Mouse (Mus musculus) MEL (cell line): ENCODE measurements around the gene Rfk. TPM values are rescaled to one million over a fixed set of nuclear protein-coding genes. Genes with fewer than 3 reads are reported as not detected.

Experiments
- DNase-seq: peaks from one replicate; pipeline ENCODE4 v3.0.0; 2011; ENCODE audit warnings: low read depth, low spot score
- H3K27ac ChIP-seq: 2 replicates; pipeline ENCODE4 v1.5.1; 2012; ENCODE audit warnings: low read depth, mild to moderate bottlenecking, control low read depth, low read length, moderate library complexity; ENCODE audit not compliant: control insufficient read depth
- H3K27me3 ChIP-seq, 2 experiments: fragments of 150-350 bp in 1 of 2; sonication (generic) in 1 of 2; 2 replicates each; pipeline ENCODE4 v1.6.1; 2012; ENCODE audit warnings: low read length in 2 of 2, mild to moderate bottlenecking in 2 of 2, improper control_type of control experiment in 1 of 2, moderate library complexity in 1 of 2; ENCODE audit not compliant: insufficient read depth in 2 of 2, control insufficient read depth in 1 of 2
- H3K36me3 ChIP-seq, 2 experiments: 2 replicates each; pipeline ENCODE4 v1.6.1; 2012 to 2014; ENCODE audit warnings: low read length in 2 of 2, improper control_type of control experiment in 1 of 2, inconsistent platforms in 1 of 2, mild to moderate bottlenecking in 1 of 2; ENCODE audit not compliant: insufficient read depth in 2 of 2, control insufficient read depth in 1 of 2
- H3K4me1 ChIP-seq, 2 experiments: fragments of 150-350 bp in 1 of 2; sonication (generic) in 1 of 2; 2 replicates each; pipeline ENCODE4 v1.6.1; 2012; ENCODE audit warnings: low read length in 2 of 2, improper control_type of control experiment in 1 of 2, mild to moderate bottlenecking in 1 of 2; ENCODE audit not compliant: insufficient read depth in 2 of 2, control insufficient read depth in 1 of 2
- H3K4me3 ChIP-seq, 2 experiments: fragments of 150-350 bp in 1 of 2; sonication (generic) in 1 of 2; 2 replicates each; pipeline ENCODE4 v1.5.1; 2012; ENCODE audit warnings: low read depth in 2 of 2, low read length in 2 of 2, mild to moderate bottlenecking in 2 of 2, moderate library complexity in 2 of 2, control low read depth in 1 of 2, improper control_type of control experiment in 1 of 2; ENCODE audit not compliant: control insufficient read depth in 1 of 2, insufficient read depth in 1 of 2
- H3K79me2 ChIP-seq: 2 replicates; pipeline ENCODE4 v1.6.1; 2012; ENCODE audit warnings: mild to moderate bottlenecking, low read length, moderate library complexity; ENCODE audit not compliant: control insufficient read depth, poor library complexity, insufficient read depth
- H3K9ac ChIP-seq: 2 replicates; pipeline ENCODE4 v1.6.1; 2012; ENCODE audit warnings: low read depth, mild to moderate bottlenecking, control low read depth, low read length, moderate library complexity; ENCODE audit not compliant: control insufficient read depth, poor library complexity, severe bottlenecking
- H3K9me3 ChIP-seq: fragments of 150-350 bp; sonication (generic); replicated peaks from 2 replicates; pipeline ENCODE4 v1.6.1; 2012; ENCODE audit warnings: mild to moderate bottlenecking, low read length, improper control_type of control experiment, moderate library complexity; ENCODE audit not compliant: insufficient read depth
- CHD2 ChIP-seq: IDR thresholded peaks from 2 replicates; pipeline ENCODE4 v1.6.1; 2011; ENCODE audit warnings: low read length, improper control_type of control experiment
- E2F4 ChIP-seq: IDR thresholded peaks from 2 replicates; pipeline ENCODE4 v1.6.1; 2011; ENCODE audit warnings: low read depth, low read length, improper control_type of control experiment, borderline replicate concordance
- ETS1 ChIP-seq: IDR thresholded peaks from 2 replicates; pipeline ENCODE4 v1.6.1; 2012; ENCODE audit warnings: low read depth, mild to moderate bottlenecking, inconsistent platforms, low read length, improper control_type of control experiment, moderate library complexity
- HCFC1 ChIP-seq: IDR thresholded peaks from 2 replicates; pipeline ENCODE4 v1.6.1; 2012; ENCODE audit warnings: low read depth, mild to moderate bottlenecking, inconsistent platforms, low read length, improper control_type of control experiment, moderate library complexity
- MAX ChIP-seq: IDR thresholded peaks from 2 replicates; pipeline ENCODE4 v1.6.1; 2011; ENCODE audit warnings: low read length, improper control_type of control experiment
- MAZ ChIP-seq: IDR thresholded peaks from 2 replicates; pipeline ENCODE4 v1.6.1; 2012; ENCODE audit warnings: low read depth, mild to moderate bottlenecking, inconsistent platforms, low read length, improper control_type of control experiment
- MEF2A ChIP-seq: IDR thresholded peaks from 2 replicates; pipeline ENCODE4 v1.6.1; 2014; ENCODE audit warnings: low read depth, mild to moderate bottlenecking, inconsistent platforms, low read length, improper control_type of control experiment; ENCODE audit not compliant: poor library complexity, insufficient replicate concordance, severe bottlenecking; ENCODE audit errors: extremely low read depth
- MXI1 ChIP-seq: IDR thresholded peaks from 2 replicates; pipeline ENCODE4 v1.6.1; 2011; ENCODE audit warnings: mild to moderate bottlenecking, low read depth, low read length, improper control_type of control experiment
- MYB ChIP-seq: IDR thresholded peaks from 2 replicates; pipeline ENCODE4 v1.6.1; 2011; ENCODE audit warnings: mild to moderate bottlenecking, low read depth, low read length, improper control_type of control experiment
- MYC ChIP-seq: IDR thresholded peaks from 2 replicates; pipeline ENCODE4 v1.6.1; 2011; ENCODE audit warnings: low read depth, mild to moderate bottlenecking, low read length, improper control_type of control experiment, moderate library complexity
- NELFE ChIP-seq: IDR thresholded peaks from 2 replicates; pipeline ENCODE4 v1.6.1; 2011; ENCODE audit warnings: low read depth, low read length, improper control_type of control experiment
- NRF1 ChIP-seq: IDR thresholded peaks from 2 replicates; pipeline ENCODE4 v1.6.1; 2014; ENCODE audit warnings: low read depth, mild to moderate bottlenecking, inconsistent platforms, low read length, improper control_type of control experiment, moderate library complexity; ENCODE audit not compliant: poor library complexity, insufficient read depth, severe bottlenecking
- POLR2AphosphoS2 ChIP-seq: IDR thresholded peaks from 2 replicates; pipeline ENCODE4 v1.6.1; 2011; ENCODE audit warnings: low read length, improper control_type of control experiment
- POLR2AphosphoS5 ChIP-seq: IDR thresholded peaks from 2 replicates; pipeline ENCODE4 v1.6.1; 2012; ENCODE audit warnings: low read depth, borderline replicate concordance, mild to moderate bottlenecking, inconsistent platforms, low read length, moderate library complexity, mixed read lengths
- SMC3 ChIP-seq: IDR thresholded peaks from 2 replicates; pipeline ENCODE4 v1.6.1; 2011; ENCODE audit warnings: low read depth, low read length, improper control_type of control experiment
- TAL1 ChIP-seq: IDR thresholded peaks from 2 replicates; pipeline ENCODE4 v1.6.1; 2012; ENCODE audit warnings: mild to moderate bottlenecking, inconsistent platforms, low read length, moderate library complexity, mixed read lengths
- TBP ChIP-seq: IDR thresholded peaks from 2 replicates; pipeline ENCODE4 v1.8.0; 2011; ENCODE audit warnings: low read depth, low read length, improper control_type of control experiment
- UBTF ChIP-seq: IDR thresholded peaks from 2 replicates; pipeline ENCODE4 v1.6.1; 2012; ENCODE audit warnings: low read depth, mild to moderate bottlenecking, inconsistent platforms, low read length, improper control_type of control experiment, moderate library complexity, borderline replicate concordance; ENCODE audit not compliant: insufficient read depth
- USF1 ChIP-seq: IDR thresholded peaks from 2 replicates; pipeline ENCODE4 v1.6.1; 2014; ENCODE audit warnings: low read depth, mild to moderate bottlenecking, inconsistent platforms, low read length, improper control_type of control experiment, moderate library complexity
- USF2 ChIP-seq, 2 experiments: IDR thresholded peaks; 2 replicates each; pipeline ENCODE4 v1.6.1; 2011 to 2012; ENCODE audit warnings: improper control_type of control experiment in 2 of 2, low read length in 2 of 2, borderline replicate concordance in 1 of 2, inconsistent platforms in 1 of 2, low read depth in 1 of 2, mild to moderate bottlenecking in 1 of 2; ENCODE audit not compliant: insufficient read depth in 1 of 2
- ZC3H11A ChIP-seq: IDR thresholded peaks from 2 replicates; pipeline ENCODE4 v1.6.1; 2012; ENCODE audit warnings: low read depth, mild to moderate bottlenecking, inconsistent platforms, low read length, improper control_type of control experiment
- ZKSCAN1 ChIP-seq: IDR thresholded peaks from 2 replicates; pipeline ENCODE4 v1.6.1; 2012; ENCODE audit warnings: low read depth, mild to moderate bottlenecking, inconsistent platforms, low read length, improper control_type of control experiment, moderate library complexity
- ZNF384 ChIP-seq: IDR thresholded peaks from 2 replicates; pipeline ENCODE4 v1.6.1; 2012; ENCODE audit warnings: low read depth, mild to moderate bottlenecking, inconsistent platforms, low read length, improper control_type of control experiment
- polyA plus RNA-seq, 2 experiments: library from polyadenylated mRNA; stranded (reverse) in 1 of 2; unstranded in 1 of 2; fragments of >175 nt in 1 of 2; fragments of >200 nt in 1 of 2; gene quantifications; 2 replicates each; pipeline versions ENCODE4 v1.2.1 to v1.2.4; 2012; ENCODE audit warnings: low replicate concordance in 2 of 2, low read depth in 1 of 2; ENCODE audit not compliant: insufficient read length in 2 of 2, insufficient read depth in 1 of 2, missing spikeins in 1 of 2
- total RNA-seq: library from RNA; depleted of rRNA; stranded (reverse); fragments of 300-350 nt; gene quantifications from 2 replicates; pipeline ENCODE4 v1.2.3, GENCODE M21; 2012

Rfk gene
- total and polyA plus RNA-seq, 3 experiments: 16.2 to 39.7 TPM; not detected in 1

DNA sequence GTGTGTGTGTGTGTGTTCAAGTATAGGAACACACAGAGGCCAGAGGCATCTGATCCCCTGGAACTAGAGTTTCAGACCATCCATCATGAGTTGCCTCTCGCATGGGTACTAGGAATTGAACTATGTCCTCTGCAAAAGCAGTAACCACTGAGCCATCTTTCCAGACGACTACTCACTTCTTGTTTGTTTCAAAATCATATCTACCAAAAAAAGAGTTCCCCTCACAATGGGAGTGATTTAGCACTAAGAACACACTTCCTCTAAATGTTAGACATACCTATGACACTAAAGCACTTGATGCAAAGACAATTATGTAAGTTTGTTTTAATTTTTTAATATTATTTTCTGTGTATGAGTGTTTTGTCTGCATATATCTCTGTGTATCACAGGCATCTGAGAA is 46.0 kb upstream of the Rfk start:
- Histone ChIP-seq H3K27ac (no peak overlapping the region), H3K9me3 (no peaks in the 10 kb centered on the region), H3K4me1 (no peaks in the 10 kb centered on the region)
- no peak for DNase-seq
- TF ChIP-seq MAX (no peak), ZC3H11A (no peak), POLR2AphosphoS5 (no peak), USF1 (no peak), MYB (no peak), TBP (no peak), ZNF384 (no peak), SMC3 (no peak), TAL1 (no peak), MAZ (no peak)
- TF ChIP-seq, all 39 proteins: peak for 0
- Histone ChIP-seq H3K9ac (no peak overlapping the region), H3K36me3 (no peaks in the 10 kb centered on the region), H3K27me3 (no peaks in the 10 kb centered on the region; a peak in 1 of 4 replicates), H3K79me2 (no peaks in the 10 kb centered on the region), H3K4me3 (no peak overlapping the region)

DNA sequence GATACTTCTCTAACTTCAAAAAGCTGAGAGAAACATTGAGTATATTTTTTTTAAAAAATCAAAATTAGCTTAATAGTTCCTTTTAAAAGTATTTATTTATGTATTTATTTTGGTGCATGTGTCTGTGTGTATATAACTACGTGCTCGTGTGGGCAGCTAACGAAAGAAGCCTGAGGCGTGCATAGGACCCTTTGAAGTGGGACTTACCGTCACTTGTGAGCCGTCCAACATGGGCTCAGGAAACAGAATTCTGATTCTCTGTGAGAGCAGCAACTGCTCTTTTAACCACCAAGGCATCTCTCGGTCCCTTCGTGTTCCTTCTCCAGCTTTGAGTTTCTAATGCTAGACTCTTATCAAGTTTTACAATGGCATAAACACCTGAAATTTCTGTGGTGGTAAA is 40.1 kb upstream of the Rfk start:
- no peaks in the 10 kb centered on the region for H3K9me3 ChIP-seq
- H3K9ac ChIP-seq: no peak overlapping the region
- H3K27ac ChIP-seq: no peak overlapping the region
- no peak overlapping the region for H3K4me3 ChIP-seq
- H3K4me1 ChIP-seq: no peaks in the 10 kb centered on the region; a peak in 1 of 4 replicates
- H3K79me2 ChIP-seq: no peaks in the 10 kb centered on the region
- peaks cover 0 to 1% of the 10 kb centered on the region in 2 experiments; a peak in 1 of 4 replicates for H3K27me3 ChIP-seq
- no peaks in the 10 kb centered on the region for H3K36me3 ChIP-seq
- no peak for DNase-seq
- no peak for TF ChIP-seq HCFC1
- TF ChIP-seq NELFE: no peak
- TF ChIP-seq MAZ: no peak
- no peak for TF ChIP-seq MAX
- no peak for TF ChIP-seq POLR2AphosphoS2
- TF ChIP-seq CHD2: no peak
- no peak for TF ChIP-seq MYC
- no peak for TF ChIP-seq USF2 (IDR thresholded peaks at IDR 0.05; ENCODE audit: borderline replicate concordance in 1 of 2, insufficient read depth in 1 of 2, low read depth in 1 of 2, low read length in 2 of 2)
- TF ChIP-seq MXI1: no peak
- no peak for TF ChIP-seq ZKSCAN1
- TF ChIP-seq NRF1: no peak
- no peak for TF ChIP-seq MEF2A
- TF ChIP-seq E2F4: no peak
- TF ChIP-seq TAL1: no peak
- TF ChIP-seq ETS1: no peak
- no peak for TF ChIP-seq POLR2AphosphoS5
- TF ChIP-seq UBTF: no peak
